Mouse (Mus musculus): ENCODE results near the gene Incenp. TPM values are rescaled to one million over a fixed set of nuclear protein-coding genes. Genes with fewer than 3 reads are reported as not detected.
"Not testable (repeated sequence)": the region's sequence is repeated elsewhere in the genome, so short reads cannot be mapped to it uniquely, and the experiment has no call there.

Gene Incenp
- polyA plus RNA-seq, 1 experiment from 2014 or later, result 92.6 TPM

DNA sequence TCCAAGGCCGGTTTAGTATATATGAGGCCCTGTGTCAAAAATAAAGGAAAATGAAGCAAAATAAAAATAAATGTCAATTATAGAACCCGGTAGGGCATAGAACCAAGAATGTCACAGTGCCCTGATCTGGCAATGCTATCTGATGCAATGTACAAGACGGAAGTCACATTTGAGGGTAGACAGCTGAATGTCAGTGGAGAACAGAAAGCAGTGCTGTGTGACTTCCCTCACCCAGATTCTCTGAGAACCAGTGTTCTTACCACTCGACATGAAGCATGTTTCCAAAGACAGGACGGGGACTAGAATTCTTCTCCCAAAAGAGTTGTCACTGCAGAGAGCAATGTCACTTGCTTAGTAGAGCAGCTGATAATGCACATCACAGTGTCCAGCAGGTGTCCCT lies 14.4 kb upstream of the Incenp start:
- 88% methylated on average over 5 of the region's 5 CpGs for WGBS

DNA sequence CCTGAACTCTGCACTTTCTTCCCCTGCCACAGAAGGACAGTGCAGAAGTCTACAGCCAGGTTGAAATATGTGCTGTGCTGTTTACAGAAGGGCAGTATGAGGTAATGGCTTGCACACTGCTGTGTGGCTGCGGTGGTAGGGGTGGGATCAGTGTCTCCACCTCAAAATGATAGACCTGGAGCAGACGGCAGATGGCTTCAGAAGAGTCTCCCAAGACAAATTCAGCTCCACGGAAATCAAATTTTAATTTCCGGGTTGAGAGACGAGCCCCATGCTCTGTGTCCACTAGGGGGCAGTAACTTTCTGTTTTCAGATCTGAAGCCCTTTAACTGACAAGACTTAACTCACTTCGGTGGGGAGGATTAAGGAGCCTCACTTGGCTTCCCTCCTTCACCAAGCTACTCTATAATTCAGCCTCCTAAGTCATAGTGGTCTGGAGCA lies 12.0 kb upstream of the Incenp start:
- WGBS, result 24% methylated on average over 6 of the region's 6 CpGs
- Histone ChIP-seq H3K9me3 (no peaks in the 10 kb centered on the region), H3K4me2 (replicated peaks) (peak overlapping the region; percentile 40), H3K36me3 (no peaks in the 10 kb centered on the region), H3K4me3 (no peak overlapping the region), H3K27me3 (replicated peaks) (no peaks in the 10 kb centered on the region), H3K9ac (no peak overlapping the region), H3K4me1 (no peaks in the 10 kb centered on the region), H3K27ac (no peak overlapping the region)
- peak; percentile 56; the same call in 1 of the 2 replicates for ATAC-seq (ENCODE audit: low FRiP score, low read depth)

More for the DNA sequence above, 14.4 kb upstream of the Incenp start:
- Histone ChIP-seq H3K9ac (no peak overlapping the region), H3K27me3 (replicated peaks) (no peaks in the 10 kb centered on the region), H3K4me3 (no peak overlapping the region), H3K9me3 (no peaks in the 10 kb centered on the region), H3K36me3 (no peaks in the 10 kb centered on the region), H3K27ac (no peak overlapping the region), H3K4me1 (no peaks in the 10 kb centered on the region), H3K4me2 (replicated peaks) (no peak overlapping the region)
- ATAC-seq (ENCODE audit: low FRiP score, low read depth), result no peak

DNA sequence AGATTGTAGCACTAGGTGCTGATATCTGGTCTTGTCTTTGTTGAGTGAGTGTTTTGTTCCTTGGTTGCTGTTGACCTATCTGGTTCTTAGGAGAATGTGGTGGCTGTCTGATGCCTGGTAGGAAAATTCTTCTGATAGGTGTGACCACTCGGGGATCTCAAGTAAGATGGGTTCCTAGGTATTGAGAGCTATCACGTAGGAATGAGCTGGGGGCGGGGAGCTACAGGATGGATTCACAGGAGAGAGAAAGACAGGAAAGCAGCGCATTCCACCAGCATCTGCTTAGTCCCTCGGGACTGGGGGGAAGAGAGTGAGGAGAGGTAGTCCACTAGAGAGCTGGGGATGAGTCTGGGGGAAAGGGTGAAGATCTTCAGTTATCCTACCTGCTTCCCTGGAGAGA lies 10.0 kb upstream of the Incenp start:
- Histone ChIP-seq H3K9ac (no peak overlapping the region), H3K4me2 (replicated peaks) (no peak overlapping the region), H3K36me3 (no peaks in the 10 kb centered on the region), H3K9me3 (no peaks in the 10 kb centered on the region), H3K27me3 (replicated peaks) (no peaks in the 10 kb centered on the region), H3K4me1 (no peaks in the 10 kb centered on the region), H3K4me3 (no peak overlapping the region), H3K27ac (no peak overlapping the region)
- no peak for ATAC-seq (ENCODE audit: low FRiP score, low read depth)
- 85% methylated on average over 5 of the region's 5 CpGs for WGBS

DNA sequence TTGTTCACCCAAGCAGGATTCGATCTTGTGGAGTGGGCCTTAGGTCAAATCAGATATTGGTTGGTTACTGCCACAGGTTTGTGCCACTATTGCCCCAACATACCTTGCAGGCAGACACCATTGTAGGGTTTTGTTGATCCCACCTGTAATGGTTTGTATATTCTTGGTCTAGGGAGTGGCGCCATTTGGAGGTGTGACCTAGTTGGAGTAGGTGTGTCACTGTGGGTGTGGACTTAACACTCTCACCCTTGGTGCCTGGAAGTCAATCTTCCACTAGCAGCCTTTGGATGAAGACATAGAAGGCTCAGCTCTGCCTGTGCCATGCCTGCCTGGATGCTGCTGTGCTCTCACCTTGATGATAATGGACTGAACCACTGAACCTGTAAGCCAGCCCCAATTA lies 1.3 kb upstream of the Incenp start:
- H3K27ac ChIP-seq; ATAC-seq (ENCODE audit: low FRiP score, low read depth); H3K4me2 ChIP-seq (replicated peaks); H3K4me3 ChIP-seq; H3K9ac ChIP-seq; H3K27me3 ChIP-seq (replicated peaks); H3K36me3 ChIP-seq; H3K9me3 ChIP-seq: not testable (repeated sequence)
- 96% methylated on average over 2 of the region's 2 CpGs for WGBS
- peaks cover 21% of the 10 kb centered on the region for H3K4me1 ChIP-seq

DNA sequence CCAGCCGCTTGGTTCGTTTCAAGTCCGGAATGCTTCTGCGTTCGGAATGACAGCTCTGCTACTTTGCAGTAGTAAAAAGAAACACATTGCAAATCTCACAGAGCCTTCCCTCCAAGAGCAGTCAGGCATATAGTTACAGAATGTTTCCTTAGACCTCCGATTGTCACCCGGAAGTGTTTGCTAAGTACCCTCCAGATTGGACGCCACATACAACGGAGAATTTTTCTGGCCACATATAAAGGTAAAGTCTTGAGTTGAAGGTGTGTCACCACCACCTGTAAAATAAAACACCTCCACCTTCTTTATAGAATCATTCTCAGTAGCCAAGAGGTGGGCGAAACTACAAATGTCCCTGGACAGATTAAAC lies 412 bp upstream of the Incenp start:
- Histone ChIP-seq H3K9ac (peak overlapping the region; percentile 23; the same call in 1 of the 2 replicates), H3K27ac (peak overlapping the region; percentile 23; the same call in 1 of the 2 replicates), H3K4me2 (replicated peaks) (peak overlapping the region; percentile 84), H3K4me3 (peak overlapping the region; percentile 81), H3K4me1 (peaks cover 21% of the 10 kb centered on the region), H3K27me3 (replicated peaks) (no peaks in the 10 kb centered on the region), H3K36me3 (peaks cover 6% of the 10 kb centered on the region), H3K9me3 (no peaks in the 10 kb centered on the region)
- ATAC-seq (ENCODE audit: low FRiP score, low read depth), result peak; percentile 81
- 7% methylated on average over 10 of the region's 10 CpGs for WGBS

DNA sequence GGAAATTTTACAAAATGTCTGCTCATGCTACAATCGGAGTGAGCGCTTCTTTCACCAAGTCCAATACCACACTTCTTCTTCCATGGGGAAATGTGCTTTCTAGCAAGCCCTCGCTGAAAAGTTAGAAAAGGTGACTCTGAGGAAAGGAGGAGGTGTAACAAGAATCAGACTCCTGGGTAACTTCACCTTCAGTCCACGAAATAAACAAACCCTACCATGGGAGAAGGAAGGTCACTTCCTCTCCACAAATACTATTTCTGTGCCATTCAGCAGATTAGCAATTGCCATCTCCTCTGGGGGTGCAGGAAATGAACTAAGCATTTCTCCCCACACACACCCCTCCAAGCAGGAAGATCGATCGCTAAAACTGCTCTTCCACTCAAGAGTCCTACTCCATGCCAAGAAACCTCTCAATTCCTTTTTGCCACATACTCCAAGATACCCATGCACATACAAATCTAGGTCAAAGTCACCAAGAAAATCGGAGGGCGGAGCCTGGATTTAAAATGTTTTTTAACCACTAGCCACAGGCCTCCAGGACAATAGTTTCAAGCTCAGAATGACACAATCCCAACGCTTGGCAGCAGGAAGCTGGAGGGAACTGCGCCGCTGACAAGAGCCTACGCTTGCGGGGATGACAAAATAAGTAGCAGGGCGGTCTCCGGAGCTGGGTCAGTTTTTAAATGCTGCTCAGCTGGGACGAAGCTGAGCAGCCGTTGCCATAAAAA lies 848 bp downstream of the Incenp start:
- WGBS, result 12% methylated on average over 17 of the region's 17 CpGs
- H3K27me3 ChIP-seq (replicated peaks), result no peaks in the 10 kb centered on the region
- ATAC-seq (ENCODE audit: low FRiP score, low read depth), result no peak
- H3K9ac ChIP-seq, result peak overlapping the region; percentile 75
- peak overlapping the region; percentile 81 for H3K4me3 ChIP-seq
- peaks cover 21% of the 10 kb centered on the region for H3K4me1 ChIP-seq
- peak overlapping the region; percentile 84 for H3K4me2 ChIP-seq (replicated peaks)
- peaks cover 19% of the 10 kb centered on the region for H3K36me3 ChIP-seq
- H3K9me3 ChIP-seq, result no peaks in the 10 kb centered on the region
- H3K27ac ChIP-seq, result no peak overlapping the region

DNA sequence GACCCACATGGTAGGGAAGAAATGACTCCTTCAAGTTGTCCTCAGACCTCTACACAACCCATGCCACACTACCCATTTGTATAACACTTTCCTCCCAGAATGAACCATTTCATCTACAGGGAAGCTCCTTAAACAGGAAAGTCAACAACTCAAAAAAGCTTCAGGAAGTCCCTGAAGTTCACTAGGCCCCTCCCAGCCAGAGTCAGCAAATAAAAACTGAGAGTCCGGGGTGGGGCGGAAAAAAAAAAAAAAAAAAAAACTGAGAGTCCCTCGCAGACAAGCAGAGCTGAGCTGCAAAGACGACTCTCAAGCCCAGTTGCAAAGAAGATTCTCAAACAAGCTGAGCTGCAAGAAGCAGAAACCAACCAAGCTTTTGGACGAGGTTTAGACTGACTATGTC lies 3.3 kb downstream of the Incenp start:
- H3K4me2 ChIP-seq (replicated peaks), result no peak overlapping the region
- no peaks in the 10 kb centered on the region for H3K27me3 ChIP-seq (replicated peaks)
- H3K9ac ChIP-seq, result no peak overlapping the region
- 84% methylated on average over 5 of the region's 5 CpGs for WGBS
- no peak overlapping the region for H3K27ac ChIP-seq
- H3K4me1 ChIP-seq, result peaks cover 21% of the 10 kb centered on the region
- ATAC-seq (ENCODE audit: low FRiP score, low read depth), result no peak
- H3K36me3 ChIP-seq, result peaks cover 42% of the 10 kb centered on the region
- no peak overlapping the region for H3K4me3 ChIP-seq
- no peaks in the 10 kb centered on the region for H3K9me3 ChIP-seq

DNA sequence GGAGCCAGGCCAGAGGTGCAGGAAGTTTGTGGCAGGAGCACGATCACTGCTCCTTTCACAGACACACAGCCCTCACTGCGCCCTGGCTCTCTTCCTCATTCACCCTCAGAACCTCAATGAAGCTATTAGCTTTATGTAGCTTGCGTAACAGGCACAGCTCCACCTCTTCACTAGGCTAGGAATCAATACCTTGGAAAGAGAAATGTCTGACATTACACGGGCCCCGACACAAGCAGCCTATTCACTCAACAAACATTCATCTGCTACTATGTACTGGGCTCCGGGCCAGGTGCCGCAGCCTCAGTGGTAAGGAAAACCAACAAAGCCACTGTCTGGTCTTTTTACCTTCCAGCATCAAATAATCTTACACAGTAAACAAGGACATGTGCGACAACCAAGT lies 12.6 kb downstream of the Incenp start:
- Histone ChIP-seq H3K36me3 (peaks cover 83% of the 10 kb centered on the region), H3K4me1 (no peaks in the 10 kb centered on the region), H3K9me3 (no peaks in the 10 kb centered on the region), H3K27ac (no peak overlapping the region), H3K4me3 (no peak overlapping the region), H3K9ac (no peak overlapping the region), H3K4me2 (replicated peaks) (no peak overlapping the region), H3K27me3 (replicated peaks) (no peaks in the 10 kb centered on the region)
- 92% methylated on average over 8 of the region's 8 CpGs for WGBS
- no peak for ATAC-seq (ENCODE audit: low FRiP score, low read depth)

DNA sequence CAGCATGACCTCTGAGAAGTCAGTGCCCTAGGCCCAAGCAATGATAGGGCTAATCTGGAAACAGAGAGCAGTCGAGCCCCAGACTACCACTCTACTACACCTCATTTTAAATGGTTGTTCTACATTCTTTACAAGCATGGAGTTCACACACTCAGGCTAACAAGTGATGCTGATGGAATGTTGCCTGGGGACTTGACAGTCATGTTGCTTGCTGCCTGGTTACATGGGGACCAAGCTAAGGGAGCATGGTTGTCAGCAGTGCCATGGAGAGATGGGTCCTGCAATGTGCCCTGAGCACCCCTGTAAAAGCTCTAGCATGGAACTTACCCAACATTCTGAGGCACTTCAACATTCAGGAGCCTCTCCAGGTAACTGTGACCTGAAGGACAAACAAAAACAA lies 13.0 kb downstream of the Incenp start:
- WGBS, result 90% methylated on average over 1 of the region's 1 CpGs
- Histone ChIP-seq H3K9me3 (no peaks in the 10 kb centered on the region), H3K4me3 (no peak overlapping the region), H3K27me3 (replicated peaks) (no peaks in the 10 kb centered on the region), H3K27ac (no peak overlapping the region), H3K36me3 (peaks cover 84% of the 10 kb centered on the region), H3K4me2 (replicated peaks) (no peak overlapping the region), H3K4me1 (no peaks in the 10 kb centered on the region), H3K9ac (no peak overlapping the region)
- no peak for ATAC-seq (ENCODE audit: low FRiP score, low read depth)

DNA sequence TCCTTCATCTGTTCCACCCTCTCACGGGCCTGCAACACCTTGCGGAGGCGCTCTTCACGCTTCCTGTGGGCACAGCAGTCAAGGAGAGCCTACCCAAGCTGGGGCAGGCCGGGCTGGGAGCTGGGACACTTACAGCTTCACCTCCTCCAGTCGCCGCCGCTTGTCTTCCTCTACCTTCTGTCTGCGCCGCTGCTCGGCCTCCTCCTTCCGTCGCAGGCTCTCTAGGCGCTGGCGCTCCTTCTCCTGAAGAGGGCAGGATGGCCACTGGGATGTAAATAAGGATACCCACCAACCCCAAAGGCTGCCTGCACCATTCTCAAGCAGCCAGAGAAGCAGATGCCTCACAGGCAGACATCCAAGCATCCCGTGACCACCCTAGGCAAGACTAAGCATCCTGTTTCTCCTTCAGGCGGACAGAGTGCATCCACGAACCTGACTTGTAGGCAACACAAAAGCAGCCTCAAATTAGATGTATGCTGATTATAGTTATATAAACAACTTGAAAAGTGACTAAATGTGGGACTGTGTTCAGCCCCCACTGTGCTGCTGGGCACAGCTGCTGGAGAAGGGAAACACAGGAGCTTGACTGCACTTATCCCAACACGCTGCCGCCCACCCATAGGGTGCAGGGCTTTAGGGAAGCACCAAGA lies 21.0 kb downstream of the Incenp start:
- Histone ChIP-seq H3K27ac (no peak overlapping the region), H3K36me3 (peaks cover 81% of the 10 kb centered on the region), H3K4me2 (replicated peaks) (no peak overlapping the region), H3K9ac (no peak overlapping the region), H3K9me3 (no peaks in the 10 kb centered on the region), H3K4me1 (no peaks in the 10 kb centered on the region), H3K27me3 (replicated peaks) (no peaks in the 10 kb centered on the region), H3K4me3 (no peak overlapping the region)
- 95% methylated on average over 20 of the region's 20 CpGs for WGBS
- no peak for ATAC-seq (ENCODE audit: low FRiP score, low read depth)

DNA sequence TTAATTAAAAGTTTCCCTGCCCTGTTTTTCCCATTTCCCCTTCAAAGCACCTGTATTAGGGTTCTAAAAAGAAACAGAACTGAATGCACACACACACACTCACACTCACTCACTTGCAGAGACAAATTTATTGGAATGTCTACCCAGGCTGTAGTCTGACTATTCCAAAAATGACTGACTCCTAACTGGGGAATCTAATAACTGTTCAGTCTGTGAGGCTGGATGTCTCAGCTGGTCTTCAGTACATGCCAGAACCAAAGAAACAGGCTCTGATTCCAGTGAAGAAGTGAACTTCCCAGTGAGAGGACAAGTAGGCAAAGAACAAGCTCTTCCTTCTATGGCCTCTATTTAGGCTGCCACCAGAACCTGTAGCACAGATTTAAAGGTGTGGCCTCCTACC lies 33.9 kb downstream of the Incenp start:
- Histone ChIP-seq H3K4me1 (no peaks in the 10 kb centered on the region), H3K9ac (no peak overlapping the region), H3K36me3 (no peaks in the 10 kb centered on the region), H3K4me2 (replicated peaks) (no peak overlapping the region), H3K4me3 (no peak overlapping the region), H3K27me3 (replicated peaks) (no peaks in the 10 kb centered on the region), H3K27ac (no peak overlapping the region), H3K9me3 (no peaks in the 10 kb centered on the region)
- ATAC-seq (ENCODE audit: low FRiP score, low read depth), result no peak

DNA sequence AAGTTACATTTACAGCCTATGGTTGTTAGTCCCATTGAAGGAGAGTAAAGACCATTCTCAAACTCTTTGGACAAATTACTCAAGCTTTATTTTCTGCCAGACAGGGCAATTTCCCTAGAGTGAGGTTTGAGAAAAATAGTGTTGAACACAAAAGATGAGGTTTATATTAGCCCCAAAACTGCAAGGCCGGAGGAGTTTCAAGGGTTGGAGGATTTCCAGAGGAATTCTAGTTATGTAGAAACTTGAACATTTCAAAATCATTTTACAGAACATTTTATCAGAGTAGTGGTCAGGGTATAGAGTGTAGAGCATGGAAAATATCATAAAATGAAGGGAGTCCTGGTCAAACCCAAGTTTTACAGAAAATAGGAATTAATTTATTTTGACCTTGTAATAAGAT lies 34.5 kb downstream of the Incenp start:
- Histone ChIP-seq H3K9ac (no peak overlapping the region), H3K4me1 (no peaks in the 10 kb centered on the region), H3K27me3 (replicated peaks) (no peaks in the 10 kb centered on the region), H3K27ac (no peak overlapping the region), H3K36me3 (no peaks in the 10 kb centered on the region), H3K4me2 (replicated peaks) (no peak overlapping the region), H3K9me3 (no peaks in the 10 kb centered on the region), H3K4me3 (no peak overlapping the region)
- ATAC-seq (ENCODE audit: low FRiP score, low read depth), result no peak
- 29% methylated on average over 1 of the region's 1 CpGs for whole genome bisulfite sequencing

DNA sequence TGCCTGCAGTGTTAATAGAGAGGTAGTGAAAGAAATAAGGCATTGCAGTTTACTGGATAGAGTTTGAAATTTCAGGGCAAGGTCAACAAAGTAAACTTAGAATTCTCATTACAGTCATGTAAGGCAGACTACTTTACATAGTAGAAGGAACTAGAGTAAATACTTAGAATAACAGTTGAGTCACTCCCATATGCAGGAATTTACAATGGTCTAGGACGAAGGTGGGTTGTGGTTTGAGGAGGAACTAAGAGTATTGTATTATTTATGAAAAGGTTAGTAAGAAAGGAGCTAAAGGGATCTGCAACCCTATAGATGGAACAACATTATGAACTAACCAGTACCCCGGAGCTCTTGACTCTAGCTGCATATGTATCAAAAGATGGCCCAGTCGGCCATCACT lies 38.5 kb downstream of the Incenp start:
- not testable (repeated sequence) for H3K4me1 ChIP-seq; H3K4me2 ChIP-seq (replicated peaks); H3K9ac ChIP-seq; ATAC-seq (ENCODE audit: low FRiP score, low read depth); H3K9me3 ChIP-seq; H3K27me3 ChIP-seq (replicated peaks); H3K36me3 ChIP-seq; H3K4me3 ChIP-seq; H3K27ac ChIP-seq
- WGBS, result 93% methylated on average over 3 of the region's 3 CpGs

Data from neural tube, embryonic 12.5 days (tissue).